Mouse (Mus musculus): Measurements from ENCODE around the gene Abcg1. TPM values are rescaled to one million over a fixed set of nuclear protein-coding genes. Genes with fewer than 3 reads are reported as not detected.

Gene Abcg1
- total RNA-seq (2021) = 1 to 10 TPM; 4.0 to 4.8 TPM
- long read RNA-seq, experiment 1, partial matches to known transcripts = 0 of 1 reads
- long read RNA-seq, experiment 1, other reads (novel, unspliced or antisense) = 1 of 1 reads
- long read RNA-seq, experiment 2, full-length matches to known transcripts = 1 of 3 reads
- long read RNA-seq, experiment 2, partial matches to known transcripts = 1 of 3 reads
- long read RNA-seq, experiment 2, other reads (novel, unspliced or antisense) = 1 of 3 reads

DNA sequence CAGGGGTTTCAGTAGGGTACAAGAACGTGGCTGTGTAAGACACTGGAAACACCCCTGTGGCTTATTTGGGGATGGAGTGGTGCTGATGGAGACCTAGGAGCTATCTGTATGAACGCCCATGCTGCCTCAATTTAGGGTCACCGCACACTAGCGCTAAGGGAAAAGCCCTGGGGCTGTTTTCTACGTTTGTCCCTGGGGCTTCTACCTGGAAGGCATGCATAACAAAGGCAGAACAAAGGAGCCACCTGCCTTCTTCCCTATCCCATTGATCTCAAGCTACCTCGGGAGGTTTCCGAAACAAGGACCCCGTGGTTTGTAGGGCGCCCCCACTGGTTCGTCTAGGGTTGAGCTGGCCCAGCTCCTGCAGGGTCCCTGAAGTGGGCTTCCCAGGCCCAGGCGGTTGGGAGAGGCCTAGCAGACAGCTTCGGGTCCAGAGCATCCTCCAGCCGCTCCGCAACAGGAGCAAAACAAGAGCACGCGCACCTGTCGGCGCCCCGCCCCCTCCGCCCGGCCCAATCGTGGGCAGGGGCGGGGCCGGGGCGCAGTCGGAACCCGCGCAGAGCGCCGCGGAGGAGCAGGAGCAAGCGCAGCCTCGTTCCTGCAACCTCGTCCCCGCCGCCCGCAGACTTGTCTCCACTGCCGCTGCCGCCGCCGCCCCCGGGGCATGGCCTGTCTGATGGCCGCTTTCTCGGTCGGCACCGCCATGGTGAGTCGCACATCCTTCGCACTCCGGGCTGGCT is at the start of gene Abcg1:
TSS of gene Abcg1 (plus strand) at position 525 of the 740 bp plus-strand sequence.
- DNase-seq = peak; percentile 24

DNA sequence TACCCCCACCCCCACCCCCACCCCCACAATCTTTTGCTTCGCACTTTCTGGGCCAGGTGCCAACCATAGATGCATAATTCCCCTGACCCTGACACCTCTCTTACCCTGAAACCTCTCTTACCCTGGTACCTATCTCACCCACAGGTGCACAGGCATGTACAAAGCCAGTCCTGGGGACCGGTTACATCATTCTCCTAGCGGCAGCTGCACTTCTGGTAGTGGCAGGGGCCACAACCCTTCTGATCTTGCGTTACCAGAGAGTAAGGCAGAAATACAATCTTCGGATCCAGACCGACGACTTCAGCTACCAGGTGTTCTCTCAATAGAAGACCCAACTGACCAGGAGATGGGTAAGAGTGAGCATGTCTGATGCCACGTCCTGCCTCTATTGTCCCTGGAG is 49.1 kb upstream of the Abcg1 start:
- DNase-seq = no peak

DNA sequence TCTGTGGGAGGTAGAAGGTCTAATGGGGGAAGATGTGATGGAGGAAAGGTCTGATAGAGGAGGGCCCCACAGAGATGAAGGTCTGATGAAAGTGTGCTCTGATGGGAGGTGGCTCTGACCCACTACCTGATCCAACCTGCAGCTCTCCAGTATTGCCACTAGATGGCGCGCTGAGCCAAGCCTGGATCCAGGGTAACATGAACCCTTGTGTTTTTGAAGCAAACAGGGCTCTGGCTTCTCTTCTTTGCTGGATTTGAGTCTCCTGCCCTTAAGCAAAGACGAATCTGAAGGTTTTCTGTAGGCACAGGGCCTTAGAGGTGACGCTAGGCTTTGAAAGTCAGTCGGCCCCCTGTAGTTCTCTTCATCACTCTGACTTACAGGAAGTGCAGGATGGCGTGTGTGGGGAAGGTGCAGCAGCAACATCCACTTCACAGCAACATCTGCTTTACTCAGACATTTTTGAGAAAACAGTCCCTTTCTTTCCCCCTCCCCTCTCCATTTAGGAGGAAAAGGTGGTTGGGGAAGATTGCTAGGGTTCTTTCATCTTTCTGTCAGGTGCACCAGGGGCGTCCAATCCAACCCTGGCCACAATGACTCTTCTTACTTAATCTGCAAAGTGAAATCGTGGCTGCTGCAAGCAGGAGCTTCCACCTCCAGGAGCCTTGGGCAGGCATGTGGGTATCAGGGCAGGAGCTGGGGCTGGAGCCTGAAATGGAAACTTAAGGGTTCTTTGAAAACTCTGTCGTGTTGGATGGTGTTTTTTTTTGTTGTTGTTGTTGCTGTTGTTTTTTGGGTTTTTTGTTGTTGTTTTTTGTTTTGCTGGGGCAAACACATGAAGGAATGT is 45.7 kb upstream of the Abcg1 start:
- DNase-seq = peak; percentile 63

DNA sequence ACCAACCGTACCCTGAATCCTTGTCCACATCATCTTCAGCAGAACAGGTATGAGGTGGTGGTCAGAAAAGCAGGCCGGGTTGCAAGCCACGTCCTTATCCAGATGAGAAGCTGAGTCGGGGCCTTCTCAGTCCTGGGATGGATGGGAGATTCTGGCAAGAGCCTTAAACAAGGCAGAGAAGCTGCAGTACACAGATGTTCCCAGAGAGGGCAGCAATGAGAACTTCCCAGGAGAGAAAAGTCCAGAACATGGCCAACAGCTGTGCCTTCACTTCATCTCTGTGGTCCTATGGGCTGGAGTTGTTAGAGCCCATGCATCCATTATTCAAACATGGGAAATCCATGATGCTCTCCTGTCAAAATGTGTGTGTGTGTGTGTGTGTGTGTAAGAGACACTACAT is 39.2 kb upstream of the Abcg1 start:
- DNase-seq = peak; percentile 59

DNA sequence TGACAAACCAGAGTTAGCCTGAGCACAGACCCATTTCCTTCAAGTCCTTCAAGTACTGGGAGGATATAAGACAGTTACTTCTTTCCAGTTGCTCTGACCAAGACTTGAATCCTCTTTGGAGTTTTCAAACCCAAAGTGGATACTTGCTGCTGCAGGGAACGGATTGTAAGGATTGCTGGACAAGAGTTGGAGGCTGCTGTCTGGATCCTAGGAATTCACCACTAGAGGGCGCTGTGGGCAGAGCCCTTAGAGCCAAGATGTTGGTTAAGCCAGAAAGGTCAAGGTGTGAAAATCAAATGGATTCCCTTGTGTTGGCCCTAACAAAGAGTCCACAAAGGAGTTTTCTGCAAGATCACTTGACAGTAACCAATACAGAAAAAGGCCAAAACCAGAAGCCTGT is 38.0 kb upstream of the Abcg1 start:
- peak; percentile 52 for DNase-seq

DNA sequence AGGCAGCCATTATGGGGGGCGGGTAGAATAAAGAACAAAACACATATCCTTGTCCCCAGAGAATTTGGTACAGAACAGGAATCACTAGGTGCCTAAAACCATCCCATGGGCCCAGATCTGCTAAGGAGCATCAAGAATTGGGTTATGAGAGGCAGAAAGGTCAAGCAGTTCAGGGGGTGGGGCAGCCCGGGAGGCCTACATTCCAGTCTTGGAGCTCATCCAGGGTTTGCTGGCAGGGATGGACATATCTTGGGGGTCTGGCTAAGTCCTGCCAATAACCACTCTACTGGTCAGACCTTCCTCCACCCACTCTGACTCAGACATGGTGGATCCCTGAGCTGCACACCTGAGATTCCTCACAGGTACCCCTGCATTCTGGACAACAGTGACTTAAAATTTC is 37.4 kb upstream of the Abcg1 start:
- DNase-seq = no peak

DNA sequence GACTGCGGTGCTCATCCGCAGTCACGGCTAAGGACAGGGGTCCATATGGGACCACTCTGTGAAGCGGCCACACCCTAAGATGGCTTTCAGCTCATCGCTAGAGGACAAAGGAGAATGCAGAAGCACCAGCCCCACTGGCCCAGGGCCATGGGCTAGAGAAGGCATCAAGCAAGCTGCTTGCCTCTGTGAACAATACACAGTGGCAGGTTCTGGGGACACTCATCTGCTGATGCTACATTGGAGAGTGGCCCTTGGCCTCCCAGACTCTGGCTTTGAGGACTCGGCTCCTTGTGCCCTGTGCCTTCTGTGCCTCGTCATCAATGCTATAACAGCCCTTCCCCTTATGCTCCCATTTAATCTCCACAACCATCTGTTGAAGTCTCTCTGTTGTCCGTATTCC is 36.2 kb upstream of the Abcg1 start:
- no peak for DNase-seq

DNA sequence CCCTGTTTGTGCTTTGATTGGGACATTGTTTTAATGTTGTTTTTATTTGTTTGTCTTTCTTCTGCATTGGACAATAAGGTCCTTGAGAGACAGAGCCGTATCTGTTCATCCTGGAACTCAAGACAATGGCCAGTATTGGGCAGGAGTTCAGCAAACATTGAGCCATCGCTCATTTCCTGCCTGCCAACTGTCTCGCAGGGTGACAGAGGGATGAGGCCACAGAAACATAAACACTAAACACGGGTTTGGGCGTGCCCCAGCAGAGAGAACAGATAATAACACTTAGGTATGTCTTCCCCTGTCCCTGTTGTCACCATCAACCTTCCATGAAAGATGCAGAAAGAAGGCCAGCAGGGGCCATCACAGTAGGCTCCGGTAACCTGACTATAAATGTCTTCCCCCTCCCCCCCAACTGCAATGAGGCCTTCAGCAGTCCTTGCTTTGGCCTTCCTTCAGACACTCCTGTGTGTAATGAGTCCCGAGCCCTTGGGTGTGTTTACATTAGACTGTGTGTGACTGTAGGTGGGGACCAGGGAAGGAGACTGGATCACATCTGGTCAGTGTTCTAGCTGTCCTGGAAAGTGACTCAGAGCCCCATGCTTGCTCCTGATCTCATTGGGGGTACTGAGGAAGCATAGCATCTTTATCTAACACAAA is 33.2 kb upstream of the Abcg1 start:
- no peak for DNase-seq

DNA sequence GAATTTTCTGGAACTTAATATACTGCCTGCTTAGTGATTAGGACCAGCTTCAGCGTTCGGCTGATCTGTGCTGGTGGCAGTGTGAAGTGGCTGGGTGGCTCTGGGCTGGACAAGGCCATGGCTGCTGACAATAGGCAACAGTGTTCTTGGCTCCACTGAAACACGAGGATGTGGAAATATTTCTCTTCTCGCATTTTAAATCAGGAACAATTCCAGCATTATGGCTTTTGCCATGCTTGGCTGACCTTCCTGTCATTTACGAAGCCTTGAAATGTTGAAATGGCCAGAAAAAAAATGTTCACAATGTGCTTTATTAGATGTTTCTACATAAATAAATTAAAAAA is 32.7 kb upstream of the Abcg1 start:
- DNase-seq = no peak

DNA sequence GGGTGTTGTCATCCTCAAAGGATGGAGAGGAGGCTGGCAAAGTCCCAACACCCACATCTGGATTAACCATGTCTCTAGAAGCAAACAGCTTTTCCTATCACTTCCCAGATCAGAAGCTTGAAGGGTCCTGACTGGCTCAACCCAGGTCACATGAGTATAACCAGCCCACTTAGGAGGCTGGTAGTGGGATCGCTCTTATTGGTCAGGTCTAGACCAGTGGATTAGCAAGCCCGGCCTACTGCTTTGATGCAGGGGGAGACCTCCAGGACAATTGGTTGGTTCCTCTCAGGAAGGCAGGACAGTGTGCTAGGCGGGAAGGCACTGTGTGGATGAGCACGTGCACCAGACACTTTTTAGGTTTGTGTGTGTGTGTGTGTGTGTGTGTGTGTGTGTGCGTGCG is 30.5 kb upstream of the Abcg1 start:
- DNase-seq = no peak

DNA sequence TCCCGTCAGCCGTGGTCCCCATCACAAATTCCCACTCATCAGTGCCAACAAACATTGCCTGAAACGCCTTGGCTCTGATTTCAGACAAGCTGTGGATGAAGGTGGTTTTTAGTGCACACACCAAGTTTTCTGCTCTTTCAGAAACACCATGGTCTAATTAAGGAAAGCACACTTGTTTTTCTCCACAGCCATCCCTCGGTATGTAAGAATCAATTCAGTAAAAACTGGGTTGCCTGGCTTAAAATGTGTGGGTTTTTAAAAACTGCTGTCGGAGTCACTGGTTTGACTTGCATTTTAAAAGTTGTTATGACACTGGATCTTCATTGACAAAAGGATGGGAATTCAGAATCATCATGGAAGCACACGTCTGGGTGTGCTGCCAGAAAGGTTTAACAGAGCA is 29.8 kb upstream of the Abcg1 start:
- no peak for DNase-seq

DNA sequence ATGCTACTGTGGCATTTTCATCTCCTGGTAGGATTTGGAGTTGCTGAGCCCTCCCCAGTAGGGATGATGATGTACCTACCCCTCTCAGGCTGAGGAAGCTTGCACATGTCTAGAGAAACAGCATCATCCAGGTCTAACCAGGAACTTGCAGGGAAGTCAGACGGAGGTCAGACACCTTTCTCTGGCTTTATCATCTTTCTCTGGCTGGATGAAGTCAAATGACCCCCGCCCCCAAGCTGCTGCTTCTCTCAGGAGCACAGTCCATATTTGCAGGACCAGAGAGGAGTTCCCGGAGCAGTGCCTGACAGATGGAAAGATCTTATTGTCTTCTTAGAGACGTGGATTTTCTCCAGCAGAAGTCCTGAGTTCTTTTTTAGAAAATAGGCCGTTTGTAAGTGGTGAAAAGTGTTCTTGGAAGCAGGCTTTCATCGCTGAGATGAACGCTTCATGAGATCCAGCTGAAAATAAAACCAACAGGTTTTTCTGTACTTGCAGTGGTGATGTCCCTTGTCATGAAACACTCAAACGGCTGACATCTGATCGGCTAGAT is 28.6 kb upstream of the Abcg1 start:
- no peak for DNase-seq

DNA sequence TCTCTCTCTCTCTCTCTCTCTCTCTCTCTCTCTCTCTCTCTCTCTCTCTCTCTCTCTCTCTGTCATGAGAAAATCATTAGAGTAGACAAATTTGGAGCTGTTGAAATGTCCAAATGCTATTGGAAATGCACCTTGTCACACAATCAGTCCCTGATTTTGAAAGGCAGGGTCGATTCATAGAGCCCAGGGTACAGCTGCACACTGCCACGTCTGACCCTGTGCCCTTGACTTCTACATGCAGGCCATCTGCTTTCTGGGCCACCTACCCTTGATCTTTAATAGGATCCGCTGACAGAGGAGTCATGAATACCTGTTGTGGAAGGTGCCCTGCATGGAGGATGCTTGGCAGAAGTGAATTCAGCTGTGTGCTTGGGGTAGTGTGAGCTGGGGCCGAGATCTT is 28.1 kb upstream of the Abcg1 start:
- no peak for DNase-seq

DNA sequence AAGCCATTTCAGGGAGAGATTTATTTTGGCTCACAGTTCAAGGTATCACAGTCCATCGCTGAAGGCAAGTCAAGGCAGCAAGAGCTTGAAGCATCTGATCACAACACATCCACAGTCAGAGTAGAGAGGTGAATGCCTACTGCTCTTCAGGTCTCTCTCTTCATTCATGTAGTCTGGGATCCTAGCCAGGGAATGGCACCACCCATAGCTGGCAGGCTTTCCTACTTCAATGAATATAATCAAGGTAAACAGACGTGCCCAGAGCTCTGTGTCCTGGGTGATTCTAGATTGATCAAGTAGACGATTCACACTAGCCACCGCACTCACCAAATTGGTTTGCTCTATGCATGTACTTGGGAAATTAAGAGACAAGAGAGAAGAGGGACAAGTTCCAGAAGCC is 25.1 kb upstream of the Abcg1 start:
- no peak for DNase-seq

DNA sequence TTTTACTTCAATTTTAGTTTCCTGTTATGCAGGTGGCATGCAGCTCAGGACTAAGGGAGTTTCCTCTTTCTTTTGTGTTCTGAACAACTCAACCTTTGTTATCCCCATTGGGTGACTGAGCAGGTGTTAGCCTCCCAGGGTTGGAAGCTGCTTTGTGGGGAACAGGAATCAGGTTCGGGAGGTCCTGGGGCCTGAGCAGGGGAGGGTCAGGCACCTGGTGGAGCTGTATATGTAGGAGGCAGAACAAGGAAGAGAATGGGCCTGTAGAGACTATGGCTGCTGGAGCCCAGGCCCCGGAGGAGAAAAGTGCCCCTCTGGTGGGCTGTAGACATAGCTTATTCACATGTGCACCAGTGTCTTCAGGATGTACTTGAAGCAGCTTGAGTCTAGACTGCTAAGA is 24.2 kb upstream of the Abcg1 start:
- no peak for DNase-seq

DNA sequence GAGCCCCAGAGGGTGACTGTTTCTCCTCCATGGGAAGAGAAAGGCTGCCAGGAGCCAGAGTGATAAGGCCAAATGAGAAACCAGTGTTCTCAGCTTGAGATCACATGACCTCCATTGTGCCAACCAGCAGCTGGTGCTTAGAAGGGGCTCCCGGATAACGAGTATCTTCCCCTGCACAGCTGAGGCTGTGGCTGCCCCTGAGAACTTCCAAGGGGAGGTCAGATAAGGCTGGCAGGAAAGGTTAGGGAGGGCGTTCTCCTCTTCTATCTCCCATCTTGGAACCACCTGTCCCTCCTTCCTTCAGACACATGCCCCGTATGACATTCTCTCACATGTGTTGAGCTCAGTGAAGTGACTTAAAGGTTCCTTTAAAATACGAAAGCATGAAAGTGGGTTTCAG is 23.3 kb upstream of the Abcg1 start:
- no peak for DNase-seq

DNA sequence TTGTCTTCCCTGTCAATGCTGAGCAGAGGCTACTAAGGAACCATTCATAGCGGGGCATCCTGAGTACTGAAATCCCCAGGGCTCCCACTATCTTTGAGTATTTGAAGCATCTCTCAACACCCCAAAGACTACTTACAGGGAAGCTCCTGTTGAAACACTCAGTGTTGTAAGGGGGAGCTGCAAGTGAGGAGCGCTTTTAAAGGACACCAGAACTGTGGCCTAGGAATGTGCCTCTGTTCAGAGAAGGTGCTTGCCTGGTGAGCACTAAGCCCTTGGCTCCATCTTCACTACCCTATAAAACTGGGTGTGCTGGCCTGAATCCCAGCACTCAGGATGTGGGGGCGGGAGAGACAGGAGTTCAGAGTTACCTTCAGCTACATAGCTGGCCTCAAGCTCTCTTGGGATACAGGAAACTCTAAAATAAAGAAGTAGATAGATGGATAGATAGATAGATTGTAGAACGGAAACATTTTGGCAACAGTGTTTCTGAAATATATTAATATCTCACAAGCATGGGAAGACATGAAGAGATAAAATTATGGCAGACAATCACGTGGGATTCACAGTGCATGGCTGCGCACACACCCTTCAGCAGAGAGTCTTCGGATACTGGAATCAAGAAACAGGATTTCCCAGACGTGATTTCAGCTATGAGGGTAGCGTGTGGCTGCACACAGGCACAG is 22.7 kb upstream of the Abcg1 start:
- no peak for DNase-seq

DNA sequence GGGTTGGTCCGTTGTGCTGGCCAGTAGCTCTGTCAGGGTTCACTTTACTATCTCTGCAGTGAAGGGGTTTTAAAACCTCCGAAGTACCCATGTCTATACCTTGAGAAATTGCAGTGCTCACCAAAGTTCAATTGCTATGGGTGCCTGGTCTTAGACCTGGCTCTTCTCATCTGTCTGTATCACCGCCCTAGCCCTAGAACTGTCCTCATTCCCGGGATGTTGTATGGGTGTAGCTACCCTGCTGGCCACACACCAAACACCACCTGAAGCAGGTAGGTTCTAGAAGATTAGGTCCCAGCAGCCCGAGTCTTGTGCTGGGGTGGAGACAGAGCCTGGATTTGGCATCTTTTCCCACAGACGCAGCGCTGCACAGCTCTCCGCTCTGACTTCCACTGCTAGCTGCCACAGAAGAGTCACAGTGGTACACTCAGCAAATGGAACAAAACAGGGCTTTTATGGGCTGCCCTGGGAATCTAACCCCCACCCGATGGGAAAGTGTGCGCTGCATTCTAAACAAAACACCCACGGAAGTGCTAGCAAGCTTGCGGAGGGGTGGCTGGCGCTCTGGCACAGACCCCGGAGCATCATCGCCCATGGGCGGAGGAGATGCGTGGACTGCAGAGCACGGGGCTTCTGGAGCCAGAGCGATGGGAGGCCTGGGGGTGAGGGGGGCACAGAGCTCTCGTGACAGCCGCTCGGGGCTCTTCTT is 21.2 kb upstream of the Abcg1 start:
- no peak for DNase-seq

DNA sequence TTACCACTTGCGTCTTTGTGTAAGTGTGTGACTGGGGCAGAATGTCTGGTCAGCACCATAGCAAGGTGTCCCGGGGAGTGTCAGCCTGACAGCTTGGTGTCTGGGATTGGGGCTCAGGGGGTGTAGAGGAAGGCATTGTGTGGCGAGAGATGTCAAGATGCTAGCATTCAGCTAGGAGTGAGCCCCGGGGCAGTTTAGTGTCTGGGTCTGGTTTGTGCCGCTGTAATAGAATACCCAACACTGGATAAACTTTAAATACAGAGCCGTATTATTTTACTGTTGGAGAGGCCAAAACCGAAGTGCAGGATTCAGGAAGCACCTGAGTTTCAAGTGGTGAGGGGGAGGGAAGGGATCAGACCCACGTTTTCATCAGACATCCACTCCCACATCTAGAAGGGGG is 20.1 kb upstream of the Abcg1 start:
- no peak for DNase-seq

DNA sequence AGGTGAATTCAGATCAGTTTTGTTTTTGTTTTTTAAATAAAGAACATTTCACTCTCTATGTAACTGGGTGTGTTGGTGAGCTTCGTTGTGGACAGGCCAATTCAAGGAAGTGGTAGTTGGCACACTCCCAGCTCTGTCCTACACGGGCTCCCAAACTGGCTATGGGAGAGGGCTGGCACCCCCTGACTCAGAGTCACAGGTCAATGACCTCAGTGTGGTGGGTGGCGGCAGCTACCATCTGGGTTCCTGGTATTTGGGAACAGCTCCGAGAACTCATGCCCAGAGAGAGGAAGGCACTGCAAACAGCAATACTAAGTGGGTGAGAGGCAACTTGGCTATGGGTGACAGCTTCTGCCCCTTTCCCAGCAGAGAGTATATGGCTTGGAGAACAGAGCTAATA is 19.1 kb upstream of the Abcg1 start:
- no peak for DNase-seq

DNA sequence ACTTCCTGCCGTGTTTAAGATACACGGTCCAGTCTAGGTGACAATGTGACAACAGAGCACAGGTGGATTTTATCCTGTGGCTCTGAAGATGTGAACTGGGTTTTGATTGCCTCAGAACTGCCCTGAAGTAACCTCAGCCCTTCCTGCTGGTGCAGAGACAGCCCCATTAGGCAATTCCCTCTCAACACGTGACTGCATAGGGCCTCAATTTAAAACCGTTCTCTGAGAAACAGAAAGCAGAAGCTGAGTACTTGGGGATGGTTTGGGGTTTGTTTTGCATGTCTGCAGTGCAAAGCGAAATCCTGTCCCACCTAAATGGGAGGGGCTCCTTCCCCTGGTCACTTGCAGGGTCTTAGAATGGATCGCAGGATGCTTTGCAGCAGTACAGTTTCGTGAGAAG is 17.8 kb upstream of the Abcg1 start:
- no peak for DNase-seq
